Mouse (Mus musculus) c-Kit-negative CD71-positive TER-119-positive erythroid progenitor cells, embryonic 14.5 days (primary cell): ENCODE measurements around the gene Klra9.
"Not testable (repeated sequence)": the region's sequence is repeated elsewhere in the genome, so short reads cannot be mapped to it uniquely, and the experiment has no call there.

Experiments used
- DNase-seq: peaks from one replicate; pipeline ENCODE4 v3.0.0-alpha.2; 2013; ENCODE audit warnings: low read depth, low spot score

Klra9 gene

GRCm38 (mm10) chr6:130193012-130193411 lies at the start of gene Klra9:
TSS of gene Klra9 (minus strand) at chr6:130193112.
- DNase-seq, result not testable (repeated sequence)

GRCm38 (mm10) chr6:130237536-130237935 lies 44.6 kb upstream of the Klra9 start:
- no peak for DNase-seq

GRCm38 (mm10) chr6:130236635-130237034 lies 43.7 kb upstream of the Klra9 start:
- DNase-seq, result no peak

DNA sequence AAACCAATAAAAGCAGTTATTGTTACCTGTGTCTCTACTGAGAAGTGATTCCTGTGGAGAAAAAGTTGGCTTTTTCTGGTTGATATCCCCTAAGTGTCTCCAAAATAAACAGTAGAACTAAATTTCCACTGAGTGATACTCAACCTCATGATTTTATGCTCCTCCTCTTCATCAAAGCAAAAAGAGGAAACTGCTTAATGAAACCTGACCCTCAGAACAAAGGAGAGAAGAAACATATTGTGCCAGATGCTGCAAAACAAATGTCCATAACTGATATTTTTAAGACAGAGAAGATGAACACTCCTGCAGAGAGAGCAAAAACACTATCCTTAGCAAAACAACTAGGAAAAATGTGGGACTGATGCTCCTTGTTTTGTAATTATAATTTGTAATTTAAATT lies 40.3 kb upstream of the Klra9 start, which contains the start of gene Klra7:
Klra7 (minus strand) TSS at position 101 of the 400 bp plus-strand sequence.
- DNase-seq, result no peak

DNA sequence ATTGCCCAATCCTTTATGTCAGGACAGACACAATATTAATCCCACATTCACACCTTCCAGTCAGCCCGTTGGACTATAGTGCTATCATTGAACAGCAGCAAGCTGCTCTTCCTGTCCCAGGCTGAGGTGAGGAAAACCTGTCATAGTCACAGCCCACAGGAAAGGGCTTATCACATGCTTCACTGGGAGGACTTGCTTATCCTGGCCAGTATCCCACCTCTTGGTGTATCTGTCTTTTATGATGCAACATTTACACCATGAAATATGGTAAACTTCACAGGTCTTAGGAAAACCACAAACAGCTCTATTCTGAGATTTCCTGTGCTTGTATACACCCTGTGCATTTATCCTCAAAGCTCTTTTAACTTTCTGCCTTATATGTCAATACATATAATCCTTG lies 4.5 kb upstream of the Klra9 start:
- DNase-seq, result not testable (repeated sequence)

- not testable (repeated sequence) for DNase-seq
These were observed 63.1 kb downstream of the Klra9 start, which contains the start of gene Klra8 for GRCm38 (mm10) chr6:130129798-130130197. TSS of gene Klra8 (minus strand) at chr6:130129898.
